Mouse (Mus musculus) cerebellum, adult 9-11 months (tissue): ENCODE measurements around the gene 1700025G04Rik.
"Not testable (repeated sequence)": the region's sequence is repeated elsewhere in the genome, so short reads cannot be mapped to it uniquely, and the experiment has no call there.

Experiments used
- DNase-seq: peaks from one replicate; pipeline ENCODE4 v3.0.0; 2022

Gene 1700025G04Rik

DNA sequence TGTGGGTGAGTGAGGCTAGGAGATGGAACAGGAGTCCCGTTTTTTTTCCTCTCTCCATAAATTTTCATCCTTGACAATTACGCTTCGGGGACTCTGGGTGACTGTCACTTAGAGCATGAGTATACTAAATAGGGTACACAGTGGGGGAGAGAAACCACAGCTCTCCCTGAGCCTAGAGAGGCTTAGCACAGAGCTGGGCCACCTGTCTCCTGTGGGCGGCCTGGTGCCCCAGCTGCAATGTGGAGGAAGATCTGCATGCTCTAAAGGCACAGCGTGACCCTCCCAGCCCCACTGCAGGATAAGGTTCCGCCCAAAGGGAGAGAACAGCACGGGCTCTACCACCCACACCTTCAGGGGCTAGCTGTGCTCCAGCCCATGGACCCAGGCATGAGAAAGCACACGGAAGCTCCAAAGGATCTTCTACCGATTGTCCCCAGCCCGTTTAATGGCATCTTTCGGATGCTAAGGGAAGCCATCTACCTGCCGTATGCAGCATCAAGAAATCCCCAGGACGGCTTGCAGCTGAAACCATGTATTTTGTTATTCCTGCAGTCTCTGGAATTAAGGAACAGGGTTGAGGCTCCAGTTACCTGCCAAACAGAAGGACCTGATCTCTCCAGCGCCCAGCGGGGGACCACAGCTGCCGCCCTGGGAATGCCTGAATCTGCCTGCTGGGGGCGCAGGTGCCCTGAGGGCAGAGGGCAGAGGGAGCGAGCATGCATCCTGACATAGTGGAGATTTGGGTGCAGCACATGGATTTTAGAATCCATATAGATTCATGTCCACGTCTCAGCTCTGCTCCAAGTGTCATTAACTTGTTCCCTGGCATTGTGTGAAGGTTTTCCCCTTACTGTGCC, 243.8 kb downstream of the 1700025G04Rik start:
- no peak for DNase-seq

DNA sequence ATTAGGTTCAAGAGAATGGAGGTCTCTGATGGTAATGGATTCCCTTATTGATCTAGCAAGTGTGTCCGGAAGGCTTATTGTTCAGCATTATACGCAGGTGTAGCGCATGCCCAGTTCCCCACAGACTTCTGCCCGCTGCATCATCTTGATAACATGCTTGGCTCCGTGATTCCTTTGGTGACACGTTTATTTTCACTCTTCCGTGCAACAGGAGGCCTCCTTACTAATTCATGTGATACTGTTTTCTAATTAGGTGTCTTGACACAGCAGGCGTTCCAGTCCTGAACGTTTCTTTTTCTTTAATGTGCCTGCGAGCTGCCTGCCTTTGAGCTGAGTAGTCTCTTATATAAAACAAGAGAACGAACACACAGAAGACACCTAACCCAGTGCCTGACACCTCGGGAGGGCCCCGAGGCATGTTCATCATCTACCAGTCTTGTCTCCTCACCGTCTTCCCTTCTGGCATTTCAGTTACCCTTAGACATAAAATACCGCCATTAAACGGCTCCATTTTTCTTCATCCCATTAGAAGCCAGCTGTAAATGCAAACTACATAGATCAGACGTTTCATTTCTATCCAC, 244.6 kb downstream of the 1700025G04Rik start:
- no peak for DNase-seq

DNA sequence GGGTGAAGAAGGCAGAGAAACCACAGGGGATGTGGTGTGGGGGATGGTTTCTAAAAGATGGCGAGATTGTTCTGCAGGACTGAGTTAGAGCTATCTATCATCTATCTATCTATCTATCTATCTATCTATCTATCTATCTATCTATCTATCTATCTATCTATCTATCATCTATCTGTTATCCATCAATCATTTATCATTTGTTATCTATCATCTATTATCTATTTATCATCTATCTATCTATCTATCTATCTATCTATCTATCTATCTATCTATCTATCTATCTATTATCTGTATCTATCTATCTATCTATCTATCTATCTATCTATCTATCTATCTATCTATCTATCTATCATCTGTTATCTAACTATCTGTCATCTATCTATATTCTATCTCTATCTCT, 249.6 kb downstream of the 1700025G04Rik start:
- DNase-seq: not testable (repeated sequence)

DNA sequence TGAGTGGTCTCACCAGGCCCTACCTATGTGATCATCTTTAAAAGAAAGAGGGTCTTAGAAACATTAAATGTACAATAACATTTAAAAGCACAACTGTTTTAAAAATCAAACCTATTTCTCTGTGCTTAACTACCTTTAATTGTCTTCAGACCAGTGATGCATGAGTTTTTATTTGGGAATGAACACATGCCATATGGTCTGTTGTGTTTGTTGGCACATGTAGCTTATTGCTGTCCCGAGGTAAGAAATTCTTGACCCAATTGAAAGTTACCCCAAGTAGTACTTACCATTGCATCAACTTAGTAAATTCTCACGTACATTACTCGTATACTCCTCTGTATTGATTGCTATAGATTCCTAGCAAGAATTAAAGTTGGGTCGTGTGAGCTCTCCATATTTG, 254.7 kb downstream of the 1700025G04Rik start:
- peak; percentile 66 for DNase-seq

DNA sequence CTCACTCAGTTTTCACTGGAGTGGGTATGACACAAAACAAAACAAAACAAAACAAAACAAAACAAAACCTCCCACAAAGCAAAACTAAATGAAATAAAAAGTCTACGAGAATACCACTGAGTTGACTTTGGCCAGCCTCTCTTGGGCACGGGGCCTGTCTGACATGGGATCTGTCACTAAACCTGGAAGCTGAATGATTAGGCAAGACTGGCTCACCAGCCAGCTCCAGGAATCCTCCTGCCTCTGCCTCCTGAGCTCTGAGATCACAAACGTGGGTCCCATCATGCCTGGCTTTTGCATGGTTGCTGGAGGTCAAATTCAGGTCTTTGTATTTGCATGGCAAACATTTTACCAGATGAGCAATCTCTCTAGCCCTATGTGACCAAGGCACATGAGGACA, 258.1 kb downstream of the 1700025G04Rik start:
- DNase-seq: no peak

DNA sequence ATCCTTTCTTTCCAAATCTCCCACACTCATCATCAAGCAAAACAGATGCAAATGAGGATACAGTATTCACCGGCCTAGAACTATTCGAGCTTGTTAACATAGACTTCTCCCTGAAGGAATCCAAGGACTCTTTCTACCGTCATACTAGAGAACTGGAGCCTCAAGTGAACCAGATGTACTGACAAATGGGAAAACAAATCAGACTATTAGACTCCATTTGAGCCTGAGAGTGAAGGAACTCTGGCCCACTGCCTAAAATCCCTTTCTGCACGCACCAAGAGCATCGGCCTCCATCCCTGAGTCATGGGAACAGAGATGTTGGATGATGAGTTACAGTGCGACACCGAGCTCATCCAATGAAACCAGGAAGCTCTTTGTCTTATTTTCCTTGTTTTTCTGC, 264.9 kb downstream of the 1700025G04Rik start:
- no peak for DNase-seq

DNA sequence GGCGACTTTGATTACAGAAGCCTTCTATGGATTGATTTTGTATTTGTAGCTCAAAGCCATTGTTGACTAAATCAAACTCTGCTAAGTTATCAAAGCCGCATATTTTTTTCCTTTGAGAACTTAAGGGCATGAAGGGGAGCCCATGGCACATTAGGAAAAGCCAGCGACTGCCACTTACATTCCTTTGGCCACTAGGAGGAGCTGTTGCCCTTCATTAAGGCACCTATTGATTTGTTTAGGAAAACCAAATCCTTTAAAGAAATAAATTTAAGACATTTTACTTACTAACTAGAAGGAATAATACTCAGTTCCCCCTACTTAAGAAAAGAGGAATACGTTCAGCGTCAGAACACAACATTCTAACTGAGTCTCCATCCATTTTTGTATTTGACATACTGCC, 269.5 kb downstream of the 1700025G04Rik start:
- DNase-seq: peak; percentile 65

DNA sequence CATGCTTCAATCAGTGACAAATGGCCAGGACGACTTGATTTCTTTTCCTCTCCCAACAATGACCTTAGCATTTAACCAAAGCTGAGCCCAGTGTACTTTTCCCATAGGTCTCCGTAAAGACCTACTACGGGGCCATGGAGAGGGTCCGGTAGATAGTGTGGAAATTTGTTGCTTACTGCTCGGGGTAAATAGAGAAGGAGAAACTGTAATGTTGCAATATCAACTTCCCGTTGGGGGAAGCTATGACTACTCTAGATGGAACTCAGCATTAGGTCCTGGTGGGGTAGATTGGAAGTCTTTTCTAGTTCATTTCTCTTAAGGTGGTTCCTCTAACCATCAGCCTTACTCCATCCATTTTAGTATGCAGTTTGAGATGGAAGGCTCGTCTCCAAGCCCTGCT, 270.7 kb downstream of the 1700025G04Rik start:
- DNase-seq: no peak

DNA sequence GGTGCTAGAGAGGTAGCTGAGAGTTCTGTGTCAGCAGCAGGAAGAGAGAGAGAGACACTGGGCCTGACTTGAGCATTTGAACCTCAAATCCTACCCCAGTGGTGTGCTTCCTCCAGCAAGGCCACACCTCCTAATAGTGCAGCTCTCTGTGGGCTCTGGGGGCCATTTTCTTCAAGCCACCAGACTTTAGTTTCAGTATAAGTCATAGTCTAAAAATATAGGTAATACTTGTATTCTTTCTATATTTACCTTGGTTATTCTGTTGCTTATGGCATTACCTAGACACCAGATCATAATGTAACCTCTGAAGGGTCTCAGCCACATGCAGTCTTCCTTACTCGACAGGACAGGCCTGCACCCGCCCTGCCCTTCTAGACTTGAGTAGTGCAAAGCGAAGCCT, 273.9 kb downstream of the 1700025G04Rik start:
- DNase-seq: no peak

DNA sequence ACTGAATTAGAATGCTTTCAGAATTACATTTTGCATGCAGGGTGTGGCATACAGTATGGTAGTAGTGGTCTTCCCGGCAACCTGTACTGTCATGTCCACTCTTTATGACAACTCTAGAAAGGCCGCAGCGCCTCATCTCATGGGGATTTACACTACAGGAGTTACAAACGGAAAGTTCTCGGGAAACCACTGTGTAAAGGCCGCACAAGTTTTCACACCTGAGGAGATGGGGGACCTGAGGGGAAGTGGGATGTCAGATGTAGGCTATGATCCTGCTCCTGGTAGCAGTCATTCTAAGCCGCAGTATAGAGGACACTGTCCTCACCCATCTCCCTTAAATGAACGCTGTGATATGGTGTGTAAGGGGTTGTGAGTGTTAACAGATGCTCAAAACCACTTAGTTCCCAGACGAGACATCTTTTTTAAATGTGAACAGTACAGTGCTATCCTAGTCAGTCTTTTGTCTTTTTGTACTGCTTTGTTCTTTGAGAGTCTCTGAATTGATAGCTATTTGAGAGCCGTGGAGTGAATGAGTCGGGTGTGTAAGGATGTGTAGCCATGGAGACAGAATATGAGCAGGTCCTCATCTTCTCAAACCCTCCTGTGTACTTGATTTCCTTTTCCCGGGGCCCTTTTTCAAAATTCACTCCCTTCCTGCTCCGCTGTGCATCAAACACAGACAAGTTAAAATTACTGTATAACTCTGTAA, 277.8 kb downstream of the 1700025G04Rik start:
- DNase-seq: no peak

DNA sequence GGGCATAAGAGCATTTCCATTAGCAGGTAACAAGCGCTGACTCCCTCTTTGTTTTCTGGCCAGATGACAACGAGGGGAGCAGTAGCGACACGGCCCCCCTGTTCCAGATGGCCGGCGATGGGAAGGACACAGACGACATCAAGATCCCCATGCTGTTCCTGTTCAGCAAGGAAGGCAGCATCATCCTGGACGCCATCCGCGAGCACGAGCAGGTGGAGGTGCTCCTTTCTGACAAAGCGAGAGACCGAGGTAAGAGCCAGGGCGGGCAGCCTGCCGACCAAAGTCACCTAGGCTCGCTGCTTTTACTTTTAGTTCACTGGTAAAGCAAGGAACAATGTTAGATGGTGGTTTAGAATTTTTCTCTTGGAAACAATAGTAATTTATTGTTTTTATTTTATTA, 278.5 kb downstream of the 1700025G04Rik start:
- DNase-seq: peak; percentile 27

DNA sequence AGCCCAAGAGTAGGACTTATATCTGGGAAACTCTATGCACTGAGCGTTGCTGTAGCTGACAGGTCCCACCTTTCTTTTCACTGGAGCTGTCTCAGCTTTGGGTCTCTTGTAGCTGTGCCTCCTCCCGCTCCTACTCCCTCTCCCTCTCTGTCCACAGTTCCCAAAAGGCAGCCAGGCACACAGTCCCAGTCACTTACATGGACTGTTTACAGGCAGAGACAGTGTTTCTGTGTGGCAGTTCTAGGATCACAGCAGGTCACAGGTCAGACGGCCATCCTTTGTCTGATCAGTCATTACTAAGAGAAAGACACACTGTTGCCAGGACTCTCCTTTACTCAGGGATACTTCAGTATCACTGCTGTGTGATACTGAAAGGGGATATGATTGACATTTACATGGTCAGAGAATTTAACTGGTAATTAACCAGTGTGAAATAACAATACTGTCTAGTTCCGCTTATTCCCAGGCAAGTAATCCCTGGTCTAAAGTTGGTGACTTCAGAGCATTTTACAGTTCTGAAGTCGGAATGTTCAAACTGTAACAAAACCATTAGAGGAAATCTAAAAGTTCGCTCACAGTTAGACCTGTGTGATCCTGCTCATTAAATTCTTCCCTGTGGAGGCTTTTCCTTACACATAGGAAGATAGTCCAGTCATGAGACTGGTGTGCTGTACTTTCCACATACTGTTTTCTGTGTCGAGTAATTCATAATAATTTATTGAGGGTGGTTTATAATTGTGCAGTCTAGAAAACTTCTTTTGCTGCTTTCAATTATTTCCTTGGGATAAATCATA, 279.1 kb downstream of the 1700025G04Rik start:
- DNase-seq: no peak

DNA sequence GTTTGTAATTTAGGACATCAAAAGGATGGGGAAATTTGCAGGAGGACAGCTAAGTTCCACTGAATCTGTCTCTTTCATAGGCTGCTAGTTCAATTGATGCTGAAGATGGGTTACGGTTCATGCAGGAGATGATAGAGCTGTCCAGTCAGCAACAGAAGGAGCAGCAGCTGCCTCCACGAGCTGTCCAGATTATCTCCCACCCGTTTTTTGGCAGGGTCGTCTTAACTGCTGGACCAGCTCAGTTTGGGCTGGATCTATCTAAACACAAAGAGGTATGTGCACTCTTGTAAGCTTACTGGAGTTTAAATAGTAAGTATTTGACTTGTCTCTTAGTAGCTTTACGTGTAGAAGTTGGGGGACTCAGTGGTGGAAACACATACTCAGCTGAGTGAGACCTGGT, 282.6 kb downstream of the 1700025G04Rik start:
- DNase-seq: no peak

DNA sequence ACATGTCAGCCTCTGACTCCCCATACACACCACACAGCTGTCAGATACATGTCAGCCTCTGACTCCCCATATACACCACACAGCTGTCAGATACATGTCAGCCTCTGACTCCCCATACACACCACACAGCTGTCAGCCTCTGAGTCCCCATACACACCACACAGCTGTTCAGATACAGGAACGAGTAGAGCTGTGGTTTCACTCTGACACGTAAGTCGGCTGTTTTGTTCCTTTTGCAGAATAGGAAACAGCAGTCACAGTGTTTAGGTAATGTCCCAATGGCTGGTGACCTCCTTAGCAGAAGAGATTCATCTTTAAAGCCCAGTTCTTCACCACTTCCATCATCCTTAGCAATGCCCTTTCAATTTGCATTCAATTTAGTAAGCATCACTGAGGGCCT, 287.1 kb downstream of the 1700025G04Rik start:
- DNase-seq: not testable (repeated sequence)
